Mouse (Mus musculus) E14TG2a.4 (cell line): Measurements from ENCODE around the gene Usp46.

Experiments used
- H3K27me3 ChIP-seq: 2 replicates; pipeline ENCODE4 v1.6.1; 2014; ENCODE audit warnings: low read length, control low read depth; ENCODE audit not compliant: insufficient read depth
- H3K36me3 ChIP-seq: 2 replicates; pipeline ENCODE4 v1.6.1; 2014; ENCODE audit warnings: low read length, control low read depth; ENCODE audit not compliant: insufficient read depth
- H3K4me1 ChIP-seq: replicated peaks from 2 replicates; pipeline ENCODE4 v1.6.1; 2014; ENCODE audit warnings: low read depth, low read length, control low read depth
- H3K4me3 ChIP-seq: replicated peaks from 2 replicates; pipeline ENCODE4 v1.5.1; 2014; ENCODE audit warnings: mild to moderate bottlenecking, low read length
- H3K9me3 ChIP-seq: 2 replicates; pipeline ENCODE4 v1.6.1; 2014; ENCODE audit warnings: low read length, control low read depth
- CTCF ChIP-seq: conservative IDR thresholded peaks from 2 replicates; pipeline ENCODE4 v1.5.1; 2014; ENCODE audit warnings: low read length
- NANOG ChIP-seq: IDR thresholded peaks from 2 replicates; pipeline ENCODE4 v1.6.1; 2014; ENCODE audit warnings: borderline replicate concordance, low read length, mixed read lengths
- POU5F1 ChIP-seq: IDR thresholded peaks from 2 replicates; pipeline ENCODE4 v1.6.1; 2014; ENCODE audit warnings: low read length, borderline replicate concordance

The Usp46 gene

GRCm38 (mm10) chr5:74095611-74096010 is 27.4 kb upstream of the Usp46 start:
- Histone ChIP-seq H3K9me3 (no peaks in the 10 kb centered on the region), H3K4me1 (peaks cover 44% of the 10 kb centered on the region), H3K36me3 (peaks cover 40% of the 10 kb centered on the region), H3K27me3 (no peaks in the 10 kb centered on the region), H3K4me3 (peak overlapping the region; percentile 97; the same call in 1 of the 2 replicates)
- no peak for TF ChIP-seq CTCF
- TF ChIP-seq NANOG: no peak
- no peak for TF ChIP-seq POU5F1

GRCm38 (mm10) chr5:74094841-74095437 is 26.7 kb upstream of the Usp46 start:
- Histone ChIP-seq H3K4me3 (peak overlapping the region; percentile 97), H3K36me3 (peaks cover 40% of the 10 kb centered on the region), H3K4me1 (peaks cover 44% of the 10 kb centered on the region), H3K27me3 (no peaks in the 10 kb centered on the region), H3K9me3 (no peaks in the 10 kb centered on the region)
- TF ChIP-seq POU5F1: no peak

DNA sequence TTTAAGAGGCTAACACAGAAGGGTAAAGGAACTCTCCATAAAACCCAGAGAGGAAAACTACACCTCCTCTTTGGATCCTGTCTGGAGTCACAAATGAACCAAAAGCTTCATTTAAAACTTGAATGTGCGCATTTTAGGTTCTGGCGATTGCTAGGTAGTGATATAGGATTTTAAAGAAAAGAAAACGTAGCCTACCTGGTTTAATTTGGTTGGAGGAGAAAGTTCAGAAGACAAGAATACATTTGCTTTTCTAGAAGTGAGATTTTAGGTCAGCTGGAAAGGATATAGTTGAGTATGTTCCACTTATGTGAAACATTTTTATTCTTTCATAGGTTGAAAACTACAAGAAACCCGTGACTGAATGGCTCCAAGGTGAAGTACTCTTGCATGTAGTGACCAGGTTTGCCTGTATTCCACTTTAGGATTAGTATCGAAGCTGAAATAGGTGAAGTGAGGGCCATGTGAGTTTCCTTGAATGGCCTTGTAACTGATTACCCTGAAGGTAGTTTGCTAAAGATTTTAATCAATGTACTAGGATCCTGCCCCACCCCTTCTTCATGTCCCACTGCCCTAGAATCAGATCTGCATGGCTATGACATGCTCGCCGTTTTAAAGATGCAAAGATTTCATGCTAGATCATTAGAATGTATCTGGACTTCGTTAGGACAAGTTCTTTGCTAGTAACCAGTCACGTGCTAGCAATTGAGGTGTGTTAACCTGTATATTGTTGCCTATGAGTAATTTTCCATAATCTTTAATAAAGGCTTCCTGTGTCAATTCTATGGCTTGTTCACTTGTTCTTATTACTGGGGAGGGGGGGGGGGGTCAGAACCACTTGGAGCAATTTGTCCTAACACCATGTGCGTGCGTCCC is 25.6 kb upstream of the Usp46 start:
- H3K27me3 ChIP-seq: no peaks in the 10 kb centered on the region
- peaks cover 40% of the 10 kb centered on the region for H3K36me3 ChIP-seq
- peaks cover 4% of the 10 kb centered on the region; the same call in 1 of the 2 replicates for H3K9me3 ChIP-seq
- peaks cover 43% of the 10 kb centered on the region for H3K4me1 ChIP-seq
- H3K4me3 ChIP-seq: peak overlapping the region; percentile 97
- TF ChIP-seq POU5F1 (no peak), CTCF (no peak), NANOG (no peak)

- peaks cover 4% of the 10 kb centered on the region; the same call in 1 of the 2 replicates for H3K9me3 ChIP-seq
- H3K4me1 ChIP-seq: peaks cover 37% of the 10 kb centered on the region
- peak overlapping the region; percentile 97 for H3K4me3 ChIP-seq
- H3K36me3 ChIP-seq: peaks cover 40% of the 10 kb centered on the region
- TF ChIP-seq CTCF: no peak
- TF ChIP-seq NANOG: no peak
- TF ChIP-seq POU5F1: no peak
- no peaks in the 10 kb centered on the region for H3K27me3 ChIP-seq
Measured at GRCm38 (mm10) chr5:74092833-74093555, 24.8 kb upstream of the Usp46 start.

DNA sequence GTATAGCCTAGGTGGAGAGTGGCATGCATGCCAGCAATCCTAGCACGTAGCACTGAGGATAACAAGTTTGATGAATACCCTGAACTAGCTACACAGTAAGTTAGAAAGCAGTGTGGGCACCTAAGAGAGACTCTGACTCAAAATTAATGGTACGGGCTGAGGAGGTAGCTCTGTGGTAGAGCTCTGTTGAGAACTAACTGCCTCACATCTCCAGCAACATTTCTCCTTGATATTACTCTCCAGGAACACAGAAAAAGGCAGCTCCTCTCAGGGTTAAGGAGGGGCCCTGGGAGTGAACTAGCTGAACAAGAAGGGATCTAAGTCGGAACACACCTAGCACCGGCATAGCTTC is 24.2 kb upstream of the Usp46 start:
- Histone ChIP-seq H3K4me1 (peaks cover 31% of the 10 kb centered on the region), H3K27me3 (no peaks in the 10 kb centered on the region)
- no peak for TF ChIP-seq CTCF
- TF ChIP-seq NANOG: no peak
- TF ChIP-seq POU5F1: no peak

DNA sequence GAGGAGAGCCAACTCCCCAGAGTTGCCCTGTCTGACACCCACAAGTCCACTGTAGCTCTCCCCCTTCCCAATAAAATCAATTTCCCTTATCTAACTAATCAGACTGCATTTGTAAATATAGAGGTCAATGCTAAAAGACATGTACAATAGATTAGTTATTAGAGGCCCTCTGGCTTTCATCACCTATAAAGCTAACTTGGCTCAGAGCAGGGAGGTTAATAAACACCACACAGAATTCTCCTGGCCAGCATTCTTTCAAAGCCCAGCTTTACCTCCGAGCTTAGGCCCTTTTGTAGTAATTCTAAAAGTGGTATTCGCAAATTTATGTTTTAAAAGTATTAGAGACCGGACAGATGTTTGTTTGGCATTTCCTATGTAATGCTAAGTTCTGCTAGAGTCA is 21.4 kb upstream of the Usp46 start:
- Histone ChIP-seq H3K4me1 (0 out of 2 replicates have a peak, but pooled peaks cover 8% of the 10 kb centered on the region), H3K9me3 (peaks cover 4% of the 10 kb centered on the region; the same call in 1 of the 2 replicates), H3K4me3 (no peak overlapping the region), H3K36me3 (peaks cover 15% of the 10 kb centered on the region), H3K27me3 (no peaks in the 10 kb centered on the region)
- TF ChIP-seq CTCF: no peak
- TF ChIP-seq POU5F1: no peak
- TF ChIP-seq NANOG: no peak

More for the DNA sequence above, 24.2 kb upstream of the Usp46 start:
- peak overlapping the region; percentile 97 for H3K4me3 ChIP-seq
- H3K9me3 ChIP-seq: peaks cover 4% of the 10 kb centered on the region; the same call in 1 of the 2 replicates
- peaks cover 40% of the 10 kb centered on the region for H3K36me3 ChIP-seq

- H3K36me3 ChIP-seq: no peaks in the 10 kb centered on the region
- peaks cover 35% of the 10 kb centered on the region for H3K4me1 ChIP-seq
- no peaks in the 10 kb centered on the region for H3K9me3 ChIP-seq
- H3K27me3 ChIP-seq: no peaks in the 10 kb centered on the region
- H3K4me3 ChIP-seq: no peak overlapping the region
- TF ChIP-seq CTCF (no peak), POU5F1 (no peak), NANOG (no peak)
Measured at GRCm38 (mm10) chr5:74081756-74082155, 13.5 kb upstream of the Usp46 start.

- peaks cover 58% of the 10 kb centered on the region for H3K4me1 ChIP-seq
- no peaks in the 10 kb centered on the region for H3K27me3 ChIP-seq
- TF ChIP-seq NANOG (no peak), CTCF (no peak; the same call in 1 of the 2 replicates), POU5F1 (no peak)
- no peak overlapping the region for H3K4me3 ChIP-seq
- H3K36me3 ChIP-seq: no peaks in the 10 kb centered on the region
- H3K9me3 ChIP-seq: no peaks in the 10 kb centered on the region
Measured at GRCm38 (mm10) chr5:74078861-74079615, 10.8 kb upstream of the Usp46 start.
